Mouse (Mus musculus): ENCODE measurements around the gene Tcf3. TPM values are rescaled to one million over a fixed set of nuclear protein-coding genes. Genes with fewer than 3 reads are reported as not detected.

The Tcf3 gene
- total RNA-seq, 2 experiments from 2014 or later: 18.1 to 24.6 TPM

- intact Hi-C loops (cut with DNase I; ENCODE audit: low total_unique reads): no loop called here
- DNase-seq: peak; percentile 43
Measured at GRCm38 (mm10) chr10:80418311-80418710, 15.1 kb downstream of the Tcf3 start.

- no peak for DNase-seq
Measured at GRCm38 (mm10) chr10:80417841-80418240, 15.6 kb downstream of the Tcf3 start.

GRCm38 (mm10) chr10:80417371-80417770 lies 16.1 kb downstream of the Tcf3 start:
- intact Hi-C loops (cut with DNase I; ENCODE audit: low total_unique reads): no loop called here
- no peak for DNase-seq

More at GRCm38 (mm10) chr10:80417841-80418240, 15.6 kb downstream of the Tcf3 start:
- intact Hi-C loops (cut with DNase I; ENCODE audit: low total_unique reads): no loop called here

- no peak for DNase-seq
- intact Hi-C loops (cut with DNase I; ENCODE audit: low total_unique reads): no loop called here
Measured at GRCm38 (mm10) chr10:80415566-80415965, 17.9 kb downstream of the Tcf3 start.

GRCm38 (mm10) chr10:80412656-80413541 lies 20.5 kb downstream of the Tcf3 start:
- DNase-seq: peak; percentile 67
- intact Hi-C loops (cut with DNase I; ENCODE audit: low total_unique reads): no loop called here

GRCm38 (mm10) chr10:80407924-80408323 lies 25.5 kb downstream of the Tcf3 start:
- no peak for DNase-seq
- intact Hi-C loops (cut with DNase I; ENCODE audit: low total_unique reads): no loop called here

- intact Hi-C loops (cut with DNase I; ENCODE audit: low total_unique reads): no loop called here
Measured at GRCm38 (mm10) chr10:80406684-80407501, 26.6 kb downstream of the Tcf3 start, which contains the start of gene Uqcr11. Gene Uqcr11, minus strand, starts transcription at chr10:80406830.

GRCm38 (mm10) chr10:80405481-80406173 lies 27.8 kb downstream of the Tcf3 start:
- no peak for DNase-seq
- intact Hi-C loops (cut with DNase I; ENCODE audit: low total_unique reads): no loop called here

More at GRCm38 (mm10) chr10:80406684-80407501, 26.6 kb downstream of the Tcf3 start, which contains the start of gene Uqcr11:
- peak; percentile 92 for DNase-seq

- intact Hi-C loops (cut with DNase I; ENCODE audit: low total_unique reads): no loop called here
- no peak for DNase-seq
Measured at GRCm38 (mm10) chr10:80403044-80403692, 30.3 kb downstream of the Tcf3 start.

GRCm38 (mm10) chr10:80400704-80401161 lies 32.7 kb downstream of the Tcf3 start:
- no peak for DNase-seq
- intact Hi-C loops (cut with DNase I; ENCODE audit: low total_unique reads): no loop called here

GRCm38 (mm10) chr10:80399973-80400703 lies 33.3 kb downstream of the Tcf3 start:
- intact Hi-C loops (cut with DNase I; ENCODE audit: low total_unique reads): no loop called here
- DNase-seq: no peak

GRCm38 (mm10) chr10:80399191-80399972 lies 34.1 kb downstream of the Tcf3 start, which contains the start of gene Mbd3:
Gene Mbd3, minus strand, starts transcription at chr10:80399550.
- intact Hi-C loops (cut with DNase I; ENCODE audit: low total_unique reads): no loop called here
- peak; percentile 100 for DNase-seq

- DNase-seq: peak; percentile 98
- intact Hi-C loops (cut with DNase I; ENCODE audit: low total_unique reads): no loop called here
Measured at GRCm38 (mm10) chr10:80398719-80399190, 34.7 kb downstream of the Tcf3 start.

- intact Hi-C loops (cut with DNase I; ENCODE audit: low total_unique reads): no loop called here
Measured at GRCm38 (mm10) chr10:80398174-80398535, 35.3 kb downstream of the Tcf3 start.

GRCm38 (mm10) chr10:80397524-80398173 lies 35.8 kb downstream of the Tcf3 start:
- intact Hi-C loops (cut with DNase I; ENCODE audit: low total_unique reads): no loop called here
- DNase-seq: no peak

More at GRCm38 (mm10) chr10:80398174-80398535, 35.3 kb downstream of the Tcf3 start:
- DNase-seq: no peak

- no peak for DNase-seq
- intact Hi-C loops (cut with DNase I; ENCODE audit: low total_unique reads): no loop called here
Measured at GRCm38 (mm10) chr10:80396822-80397523, 36.5 kb downstream of the Tcf3 start.

Measured in gastrocnemius, postnatal 14 days (tissue).